Mouse (Mus musculus) CD4-positive, CD25-positive, alpha-beta regulatory T cell, adult 2 months (primary cell): ENCODE measurements around the gene Ankrd22.
A peak's percentile ranks its signal among the peaks of the same experiment; 100 is the strongest.
"Not testable (repeated sequence)": the region's sequence is repeated elsewhere in the genome, so short reads cannot be mapped to it uniquely, and the experiment has no call there.

Source experiments
- DNase-seq: peaks from one replicate; pipeline ENCODE4 v3.0.0-alpha.2; 2012; ENCODE audit warnings: low read depth, low spot score

Gene Ankrd22

GRCm38 (mm10) chr19:34165891-34166290, at the start of gene Ankrd22:
Ankrd22 (minus strand) TSS chr19:34166053.
- no peak for DNase-seq

- no peak for DNase-seq
Measured at GRCm38 (mm10) chr19:34214136-34214535, 48.3 kb upstream of the Ankrd22 start.

- no peak for DNase-seq
Measured at GRCm38 (mm10) chr19:34213251-34213645, 47.4 kb upstream of the Ankrd22 start.

- no peak for DNase-seq
Measured at GRCm38 (mm10) chr19:34212489-34213250, 46.8 kb upstream of the Ankrd22 start.

- no peak for DNase-seq
Measured at GRCm38 (mm10) chr19:34210841-34211240, 45.0 kb upstream of the Ankrd22 start.

GRCm38 (mm10) chr19:34209930-34210581, 44.2 kb upstream of the Ankrd22 start:
- peak; percentile 39 for DNase-seq

GRCm38 (mm10) chr19:34209031-34209430, 43.2 kb upstream of the Ankrd22 start:
- no peak for DNase-seq

- no peak for DNase-seq
Measured at GRCm38 (mm10) chr19:34206760-34207440, 41.0 kb upstream of the Ankrd22 start.

- not testable (repeated sequence) for DNase-seq
Measured at GRCm38 (mm10) chr19:34206128-34206527, 40.3 kb upstream of the Ankrd22 start.

GRCm38 (mm10) chr19:34202668-34203067, 36.8 kb upstream of the Ankrd22 start:
- peak; percentile 56 for DNase-seq

GRCm38 (mm10) chr19:34199488-34199887, 33.6 kb upstream of the Ankrd22 start:
- DNase-seq, result peak; percentile 50

- no peak for DNase-seq
Measured at GRCm38 (mm10) chr19:34198901-34199300, 33.0 kb upstream of the Ankrd22 start.

GRCm38 (mm10) chr19:34198066-34198465, 32.2 kb upstream of the Ankrd22 start:
- no peak for DNase-seq

GRCm38 (mm10) chr19:34195031-34195430, 29.2 kb upstream of the Ankrd22 start:
- DNase-seq, result no peak

GRCm38 (mm10) chr19:34194132-34194745, 28.4 kb upstream of the Ankrd22 start:
- DNase-seq, result no peak

GRCm38 (mm10) chr19:34193683-34194082, 27.8 kb upstream of the Ankrd22 start:
- DNase-seq, result no peak

- peak; percentile 55 for DNase-seq
Measured at GRCm38 (mm10) chr19:34193149-34193548, 27.3 kb upstream of the Ankrd22 start.

GRCm38 (mm10) chr19:34192008-34192963, 26.4 kb upstream of the Ankrd22 start, which contains the start of gene Stambpl1:
Stambpl1 (plus strand) TSS chr19:34192229.
- DNase-seq, result peak; percentile 89

- DNase-seq, result no peak
Measured at GRCm38 (mm10) chr19:34191645-34192007, 25.8 kb upstream of the Ankrd22 start.

GRCm38 (mm10) chr19:34186845-34187244, 21.0 kb upstream of the Ankrd22 start:
- DNase-seq, result peak; percentile 76

GRCm38 (mm10) chr19:34182490-34182889, 16.6 kb upstream of the Ankrd22 start:
- no peak for DNase-seq
